Mouse (Mus musculus): ENCODE data around the gene Gm20517.

- TF ChIP-seq CTCF (IDR thresholded peaks at IDR 0.05; ENCODE audit: extremely low read depth, insufficient read length, insufficient replicate concordance, low read depth, low read length) (no peak), POLR2A (IDR thresholded peaks at IDR 0.05; ENCODE audit: low read depth, low read length) (no peak)
Measured at GRCm38 (mm10) chr17:47626031-47626430, 14.6 kb downstream of the Gm20517 start.
